Mouse (Mus musculus) midbrain, embryonic 12.5 days (tissue): ENCODE data around the gene Tmem274. TPM values are rescaled to one million over a fixed set of nuclear protein-coding genes. Genes with fewer than 3 reads are reported as not detected.
"Not testable (repeated sequence)": the region's sequence is repeated elsewhere in the genome, so short reads cannot be mapped to it uniquely, and the experiment has no call there.

Experiments
- ATAC-seq: fragments of 200-750 bp; cut with Nextera tagmentation; 2 replicates; pipeline ENCODE4 v1.8.0; 2017; ENCODE audit warnings: low read depth, moderate TSS enrichment, moderate library complexity; ENCODE audit not compliant: low FRiP score
- H3K27ac ChIP-seq: fragments of 300-500 bp; sonication (generic); replicated peaks from 2 replicates; pipeline ENCODE4 v1.5.1; 2016; ENCODE audit warnings: mild to moderate bottlenecking
- H3K27me3 ChIP-seq: fragments of 300-500 bp; sonication (generic); 2 replicates; pipeline ENCODE4 v1.6.1; 2016; ENCODE audit warnings: mild to moderate bottlenecking
- H3K36me3 ChIP-seq: fragments of 300-500 bp; sonication (generic); 2 replicates; pipeline ENCODE4 v1.6.1; 2016
- H3K4me1 ChIP-seq: fragments of 300-500 bp; sonication (generic); 2 replicates; pipeline ENCODE4 v1.6.1; 2016
- H3K4me2 ChIP-seq: fragments of 300-500 bp; sonication (generic); replicated peaks from 2 replicates; pipeline ENCODE4 v1.6.1; 2016; ENCODE audit warnings: mild to moderate bottlenecking, moderate library complexity
- H3K4me3 ChIP-seq: fragments of 300-500 bp; sonication (generic); 2 replicates; pipeline ENCODE4 v1.5.1; 2016; ENCODE audit warnings: mild to moderate bottlenecking
- H3K9ac ChIP-seq: fragments of 300-500 bp; sonication (generic); replicated peaks from 2 replicates; pipeline ENCODE4 v1.6.1; 2016; ENCODE audit warnings: mild to moderate bottlenecking, moderate library complexity
- H3K9me3 ChIP-seq: fragments of 300-500 bp; sonication (generic); 2 replicates; pipeline ENCODE4 v1.6.1; 2016; ENCODE audit warnings: mild to moderate bottlenecking
- WGBS: fragments of 180-500 bp; shearing (Covaris S2); methylation state at CpG from one replicate; pipeline ENCODE4 v1.1.7; 2016; 5-methylcytosine and 5-hydroxymethylcytosine counted together
- polyA plus RNA-seq: library from polyadenylated mRNA; unstranded; fragments of >200 nt; fragmentation: Nextera tagmentation; extraction: Ambion mirVana; gene quantifications from 2 replicates; pipeline ENCODE4 v1.2.1, GENCODE M21; 2016

Gene Tmem274
- polyA plus RNA-seq: 0.31 and 0.41 TPM in 2 replicates

GRCm38 (mm10) chr4:149477078-149477477 lies at the start of gene Tmem274:
Gene Tmem274 (plus strand): TSS chr4:149477378.
- 92% methylated on average over 11 of the region's 11 CpGs for WGBS
- Histone ChIP-seq H3K4me1 (no peaks in the 10 kb centered on the region), H3K4me3 (no peak within 1 kb of the TSS), H3K4me2 (no peak within 1 kb of the TSS), H3K27me3 (no peaks in the 10 kb centered on the region; the same call in 1 of the 2 replicates), H3K9me3 (no peaks in the 10 kb centered on the region), H3K9ac (no peak within 1 kb of the TSS), H3K36me3 (peaks cover 12% of the 10 kb centered on the region), H3K27ac (no peak within 1 kb of the TSS)
- no peak for ATAC-seq

- Histone ChIP-seq H3K36me3 (no peaks in the 10 kb centered on the region), H3K9me3 (no peaks in the 10 kb centered on the region), H3K4me3 (no peak overlapping the region), H3K4me2 (no peak overlapping the region), H3K4me1 (peaks cover 7% of the 10 kb centered on the region), H3K9ac (no peak overlapping the region), H3K27me3 (no peaks in the 10 kb centered on the region), H3K27ac (no peak overlapping the region)
- WGBS: 83% methylated on average over 5 of the region's 5 CpGs
- no peak for ATAC-seq
Measured at GRCm38 (mm10) chr4:149429592-149429991, 47.6 kb upstream of the Tmem274 start.

GRCm38 (mm10) chr4:149431887-149432286 lies 45.3 kb upstream of the Tmem274 start:
- H3K27ac ChIP-seq, ATAC-seq, H3K27me3 ChIP-seq, H3K4me2 ChIP-seq, H3K4me1 ChIP-seq, H3K9ac ChIP-seq, H3K36me3 ChIP-seq, H3K9me3 ChIP-seq, H3K4me3 ChIP-seq: not testable (repeated sequence)
- WGBS: 81% methylated on average over 1 of the region's 1 CpGs

- no peaks in the 10 kb centered on the region for H3K36me3 ChIP-seq
- no peak overlapping the region for H3K27ac ChIP-seq
- H3K9ac ChIP-seq: no peak overlapping the region
- no peak overlapping the region for H3K4me3 ChIP-seq
- WGBS: 83% methylated on average over 8 of the region's 8 CpGs
- peaks cover 7% of the 10 kb centered on the region for H3K4me1 ChIP-seq
- ATAC-seq: no peak
- H3K27me3 ChIP-seq: no peaks in the 10 kb centered on the region
- H3K4me2 ChIP-seq: no peak overlapping the region
- H3K9me3 ChIP-seq: no peaks in the 10 kb centered on the region
Measured at GRCm38 (mm10) chr4:149440576-149440975, 36.6 kb upstream of the Tmem274 start.

- no peak for ATAC-seq
- Histone ChIP-seq H3K27ac (no peak overlapping the region), H3K4me3 (no peak overlapping the region), H3K4me2 (no peak overlapping the region), H3K36me3 (no peaks in the 10 kb centered on the region), H3K9ac (no peak overlapping the region), H3K27me3 (no peaks in the 10 kb centered on the region), H3K4me1 (peaks cover 16% of the 10 kb centered on the region), H3K9me3 (no peaks in the 10 kb centered on the region)
- WGBS: 76% methylated on average over 3 of the region's 3 CpGs
Measured at GRCm38 (mm10) chr4:149442436-149442835, 34.7 kb upstream of the Tmem274 start.

GRCm38 (mm10) chr4:149444465-149444864 lies 32.7 kb upstream of the Tmem274 start:
- peaks cover 16% of the 10 kb centered on the region for H3K4me1 ChIP-seq
- peak overlapping the region; percentile 55; the same call in 1 of the 2 replicates for H3K4me2 ChIP-seq
- ATAC-seq: no peak
- H3K27ac ChIP-seq: peak overlapping the region; percentile 93
- no peaks in the 10 kb centered on the region for H3K9me3 ChIP-seq
- H3K36me3 ChIP-seq: no peaks in the 10 kb centered on the region
- no peak overlapping the region for H3K4me3 ChIP-seq
- 65% methylated on average over 1 of the region's 1 CpGs for WGBS
- H3K27me3 ChIP-seq: no peaks in the 10 kb centered on the region
- peak overlapping the region; percentile 63; the same call in 1 of the 2 replicates for H3K9ac ChIP-seq

- Histone ChIP-seq H3K9ac (peak overlapping the region; percentile 63), H3K4me1 (peaks cover 16% of the 10 kb centered on the region), H3K36me3 (no peaks in the 10 kb centered on the region), H3K4me2 (peak overlapping the region; percentile 55), H3K4me3 (peak overlapping the region; percentile 38), H3K27ac (peak overlapping the region; percentile 93), H3K27me3 (no peaks in the 10 kb centered on the region), H3K9me3 (no peaks in the 10 kb centered on the region)
- under 1% methylated on average over 36 of the region's 36 CpGs for WGBS
- ATAC-seq: peak; percentile 97
Measured at GRCm38 (mm10) chr4:149444964-149445701, 32.0 kb upstream of the Tmem274 start.

GRCm38 (mm10) chr4:149445868-149446267 lies 31.3 kb upstream of the Tmem274 start:
- Histone ChIP-seq H3K4me3 (peak overlapping the region; percentile 38), H3K4me1 (peaks cover 16% of the 10 kb centered on the region), H3K9ac (peak overlapping the region; percentile 63; the same call in 1 of the 2 replicates), H3K4me2 (peak overlapping the region; percentile 55), H3K9me3 (no peaks in the 10 kb centered on the region), H3K36me3 (no peaks in the 10 kb centered on the region), H3K27me3 (no peaks in the 10 kb centered on the region), H3K27ac (peak overlapping the region; percentile 93)
- ATAC-seq: peak; percentile 50
- 3% methylated on average over 11 of the region's 11 CpGs for WGBS

- H3K36me3 ChIP-seq: no peaks in the 10 kb centered on the region
- peak overlapping the region; percentile 93 for H3K27ac ChIP-seq
- no peaks in the 10 kb centered on the region for H3K27me3 ChIP-seq
- 0 out of 2 replicates have a peak overlapping the region, but pooled peaks have one; percentile 63 for H3K9ac ChIP-seq
- no peak overlapping the region for H3K4me3 ChIP-seq
- H3K4me1 ChIP-seq: peaks cover 16% of the 10 kb centered on the region
- peak overlapping the region; percentile 55 for H3K4me2 ChIP-seq
- no peaks in the 10 kb centered on the region for H3K9me3 ChIP-seq
- 42% methylated on average over 1 of the region's 1 CpGs for WGBS
- no peak for ATAC-seq
Measured at GRCm38 (mm10) chr4:149446309-149446708, 30.9 kb upstream of the Tmem274 start.

GRCm38 (mm10) chr4:149450636-149451035 lies 26.5 kb upstream of the Tmem274 start:
- WGBS: 85% methylated on average over 3 of the region's 3 CpGs
- H3K27ac ChIP-seq: no peak overlapping the region
- H3K4me3 ChIP-seq: no peak overlapping the region
- no peaks in the 10 kb centered on the region for H3K9me3 ChIP-seq
- ATAC-seq: no peak
- H3K27me3 ChIP-seq: no peaks in the 10 kb centered on the region
- H3K4me1 ChIP-seq: peaks cover 8% of the 10 kb centered on the region
- H3K4me2 ChIP-seq: no peak overlapping the region
- H3K9ac ChIP-seq: no peak overlapping the region
- no peaks in the 10 kb centered on the region for H3K36me3 ChIP-seq

- Histone ChIP-seq H3K27ac (no peak overlapping the region), H3K4me3 (no peak overlapping the region), H3K4me2 (no peak overlapping the region), H3K27me3 (no peaks in the 10 kb centered on the region), H3K9me3 (no peaks in the 10 kb centered on the region), H3K4me1 (no peaks in the 10 kb centered on the region), H3K36me3 (no peaks in the 10 kb centered on the region), H3K9ac (no peak overlapping the region)
- ATAC-seq: no peak
- WGBS: 83% methylated on average over 4 of the region's 4 CpGs
Measured at GRCm38 (mm10) chr4:149453656-149454055, 23.5 kb upstream of the Tmem274 start.

GRCm38 (mm10) chr4:149454263-149454662 lies 22.9 kb upstream of the Tmem274 start:
- Histone ChIP-seq H3K4me2 (no peak overlapping the region), H3K27me3 (no peaks in the 10 kb centered on the region), H3K27ac (no peak overlapping the region), H3K4me3 (no peak overlapping the region), H3K9me3 (no peaks in the 10 kb centered on the region), H3K36me3 (no peaks in the 10 kb centered on the region), H3K9ac (no peak overlapping the region), H3K4me1 (no peaks in the 10 kb centered on the region)
- no peak for ATAC-seq
- 88% methylated on average over 17 of the region's 17 CpGs for WGBS
